Mouse (Mus musculus) midbrain, embryonic 16.5 days (tissue): ENCODE results near the gene Asic4. TPM values are rescaled to one million over a fixed set of nuclear protein-coding genes. Genes with fewer than 3 reads are reported as not detected.

Experiments used
- polyA plus RNA-seq: library from polyadenylated mRNA; unstranded; fragments of >200 nt; fragmentation: Nextera tagmentation; extraction: Ambion mirVana; gene quantifications from 2 replicates; pipeline ENCODE4 v1.2.1, GENCODE M21; 2015

The Asic4 gene
- polyA plus RNA-seq, 1 experiment from 2014 or later = 54.8 TPM

Other genes with a start within 250 kb of the Asic4 start
- 23.0 and 25.4 TPM in 2 replicates for gene Glb1l, start 239.6 kb upstream of the Asic4 start, polyA plus RNA-seq
- gene Stk16, start 239.6 kb upstream of the Asic4 start, polyA plus RNA-seq = 147 and 154 TPM in 2 replicates
- 11.2 and 22.2 TPM in 2 replicates for gene Tuba4a, start 230.6 kb upstream of the Asic4 start, polyA plus RNA-seq
- gene A630095N17Rik, start 218.3 kb upstream of the Asic4 start, polyA plus RNA-seq = not detected in 2 replicates
- gene Dnajb2, start 214.0 kb upstream of the Asic4 start, polyA plus RNA-seq = 79.4 and 84.3 TPM in 2 replicates
- 26.3 and 33.4 TPM in 2 replicates for gene Ptprn, start 185.9 kb upstream of the Asic4 start, polyA plus RNA-seq
- 209 and 241 TPM in 2 replicates for gene Resp18, start 172.0 kb upstream of the Asic4 start, polyA plus RNA-seq
- 136 and 145 TPM in 2 replicates for gene Dnpep, start 132.4 kb upstream of the Asic4 start, polyA plus RNA-seq
- 1.2 and 1.7 TPM in 2 replicates for gene Des, start 90.1 kb upstream of the Asic4 start, polyA plus RNA-seq
- gene Speg, start 75.1 kb upstream of the Asic4 start, polyA plus RNA-seq = 17.7 and 20.8 TPM in 2 replicates
- 79.7 and 81.3 TPM in 2 replicates for gene Gmppa, start 14.5 kb upstream of the Asic4 start, polyA plus RNA-seq
- gene Chpf, start 28.9 kb downstream of the Asic4 start, polyA plus RNA-seq = 34.8 and 37.5 TPM in 2 replicates
- gene Tmem198, start 29.1 kb downstream of the Asic4 start, polyA plus RNA-seq = 52.0 and 56.7 TPM in 2 replicates
- 23.1 and 24.2 TPM in 2 replicates for gene Obsl1, start 56.0 kb downstream of the Asic4 start, polyA plus RNA-seq
- 19.7 and 21.2 TPM in 2 replicates for gene Inha, start 56.6 kb downstream of the Asic4 start, polyA plus RNA-seq
- 23.2 and 25.9 TPM in 2 replicates for gene Stk11ip, start 71.1 kb downstream of the Asic4 start, polyA plus RNA-seq
- gene Slc4a3, start 95.8 kb downstream of the Asic4 start, polyA plus RNA-seq = 78.6 and 83.0 TPM in 2 replicates